Mouse (Mus musculus) CH12.LX (cell line): ENCODE data around the gene Stt3b.

Source experiments
- NRF1 ChIP-seq: IDR thresholded peaks from 2 replicates; pipeline ENCODE4 v1.6.1; 2014; ENCODE audit warnings: low read depth, mild to moderate bottlenecking, inconsistent platforms, low read length, improper control_type of control experiment, moderate library complexity
- POLR2A ChIP-seq: IDR thresholded peaks from 2 replicates; pipeline ENCODE4 v1.6.1; 2011; ENCODE audit warnings: low read depth, mild to moderate bottlenecking, improper control_type of control experiment, low read length

DNA sequence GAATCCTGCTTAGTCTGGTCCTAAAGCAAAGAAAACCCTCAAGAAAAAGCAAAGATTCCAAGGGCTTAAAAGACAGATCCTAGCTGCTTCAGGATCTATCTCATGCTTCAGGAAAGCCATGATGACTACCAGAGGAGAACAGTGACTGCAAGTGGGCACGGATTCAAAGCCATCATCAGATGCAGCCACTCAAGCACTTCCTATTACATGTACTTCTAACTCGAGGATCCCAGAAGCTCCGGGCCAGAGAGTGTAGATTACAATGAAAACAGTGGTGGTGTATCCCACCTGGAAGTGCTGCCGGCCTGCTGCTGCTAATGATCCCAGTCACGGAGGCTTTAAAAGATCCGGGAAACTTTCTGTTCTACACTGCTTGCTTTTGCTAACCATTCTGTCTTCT lies 4.0 kb downstream of the Stt3b start:
- no peak for TF ChIP-seq NRF1
- no peak for TF ChIP-seq POLR2A
